Mouse (Mus musculus) cerebellum, postnatal 4 days (tissue): Measurements from ENCODE around the gene Lamb2.

Experiments
- DNase-seq, 2 experiments: peaks; one replicate each; pipeline ENCODE4 v3.0.0; 2022; ENCODE audit warnings: low spot score in 2 of 2, mixed read lengths in 1 of 2

Lamb2 gene

DNA sequence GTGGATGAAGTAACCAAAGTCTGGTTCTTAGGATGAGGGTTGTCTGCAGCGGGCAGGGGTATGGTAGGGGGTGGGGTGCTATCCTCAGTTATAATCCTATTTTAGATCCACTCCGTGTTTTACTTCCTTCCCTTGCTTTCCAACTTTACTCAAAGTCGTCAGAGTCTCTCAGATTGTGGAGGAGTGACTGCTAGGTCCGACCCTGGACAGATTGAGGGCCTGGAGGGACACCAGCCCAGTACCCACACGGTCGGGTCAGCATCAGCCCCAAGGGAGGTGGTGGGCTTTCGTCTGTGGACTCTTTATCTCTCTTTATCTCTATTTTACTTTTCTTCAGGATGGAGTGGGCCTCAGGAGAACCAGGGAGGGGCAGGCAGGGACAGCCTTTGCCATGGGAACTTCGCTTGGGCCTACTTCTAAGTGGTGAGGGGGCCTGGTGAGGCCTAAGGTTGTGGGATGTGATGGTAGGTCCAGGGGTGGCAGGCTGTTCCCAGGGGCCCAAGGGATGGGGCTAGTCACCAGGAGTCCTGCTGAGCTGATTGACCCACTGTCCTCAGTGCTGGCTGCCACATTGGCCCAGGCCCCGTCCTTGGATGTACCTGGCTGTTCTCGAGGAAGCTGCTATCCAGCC is at the start of gene Lamb2:
TSS of gene Lamb2 (plus strand) at position 16 of the 631 bp plus-strand sequence.
- no peak for DNase-seq

DNA sequence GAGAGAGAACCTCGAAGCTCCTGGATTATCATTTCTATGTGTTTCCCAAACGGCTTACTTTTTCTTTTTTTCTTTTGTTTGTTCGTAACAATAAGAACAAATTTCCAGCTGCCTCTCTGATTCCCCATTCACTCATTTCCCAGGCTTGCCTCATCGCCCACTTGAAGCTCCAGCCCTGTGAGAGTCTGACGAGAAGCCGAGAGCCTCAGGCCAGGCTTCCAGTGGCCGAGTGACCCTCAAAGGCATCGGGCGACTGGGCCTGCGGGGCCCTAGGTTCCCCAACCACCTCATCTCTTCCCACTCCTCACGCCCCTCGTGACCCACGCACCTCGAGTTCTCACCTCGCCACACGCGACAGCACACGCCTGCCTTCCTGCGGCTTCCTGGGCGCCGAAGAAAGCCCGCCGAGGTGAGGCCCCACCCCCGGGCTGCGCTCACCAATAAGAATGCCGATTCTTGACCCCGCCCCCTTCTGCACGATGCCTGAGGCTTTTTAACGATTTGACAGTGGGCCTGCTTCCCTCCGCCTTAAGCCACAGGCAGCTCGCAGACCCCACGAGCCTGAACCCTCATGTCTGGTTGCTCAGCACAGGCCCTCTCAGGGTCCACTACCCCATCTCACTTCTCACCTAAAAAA is 48.0 kb upstream of the Lamb2 start:
- no peak for DNase-seq

DNA sequence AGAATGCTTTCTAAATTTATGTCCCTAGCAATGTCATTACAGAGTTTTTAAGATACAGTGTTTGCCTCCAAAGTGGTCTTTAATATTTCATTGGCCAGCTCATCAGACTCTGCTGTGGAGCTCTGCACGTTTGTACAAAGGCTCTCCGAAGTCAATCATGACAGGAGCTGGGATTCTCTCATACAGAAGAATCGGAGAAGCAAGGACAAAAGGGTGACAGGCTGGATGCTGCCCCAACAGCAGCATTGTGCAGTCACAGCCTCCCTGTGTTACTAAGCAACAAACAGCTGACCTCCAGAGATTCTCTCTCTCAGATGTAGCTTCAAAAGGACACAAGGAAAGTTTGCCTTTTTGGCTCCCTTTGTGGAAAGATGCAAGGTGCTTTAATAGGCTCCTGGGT is 43.4 kb upstream of the Lamb2 start, which contains the start of gene BC048562:
TSS of gene BC048562 (plus strand) at position 301 of the 400 bp plus-strand sequence.
- DNase-seq: no peak

DNA sequence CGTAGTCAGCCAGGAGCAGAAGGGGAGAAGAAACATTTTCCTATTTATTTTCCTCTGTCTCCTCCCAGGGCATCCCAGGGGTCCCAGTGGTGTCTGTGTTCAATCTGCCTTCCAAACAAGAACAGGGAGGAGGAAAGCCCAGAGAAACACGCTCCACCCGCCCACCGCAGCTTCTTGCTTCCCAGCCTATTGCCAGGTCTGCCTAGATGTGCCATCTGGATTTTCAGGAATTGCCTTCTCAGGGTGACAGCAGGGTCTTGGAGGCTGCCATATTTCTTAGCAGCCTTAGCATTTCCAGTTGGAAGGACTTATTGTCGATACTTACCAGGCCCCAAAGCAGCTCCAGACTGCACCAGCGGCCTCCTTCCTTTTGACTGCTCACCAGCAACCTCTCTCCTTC is 40.4 kb upstream of the Lamb2 start:
- DNase-seq: no peak

DNA sequence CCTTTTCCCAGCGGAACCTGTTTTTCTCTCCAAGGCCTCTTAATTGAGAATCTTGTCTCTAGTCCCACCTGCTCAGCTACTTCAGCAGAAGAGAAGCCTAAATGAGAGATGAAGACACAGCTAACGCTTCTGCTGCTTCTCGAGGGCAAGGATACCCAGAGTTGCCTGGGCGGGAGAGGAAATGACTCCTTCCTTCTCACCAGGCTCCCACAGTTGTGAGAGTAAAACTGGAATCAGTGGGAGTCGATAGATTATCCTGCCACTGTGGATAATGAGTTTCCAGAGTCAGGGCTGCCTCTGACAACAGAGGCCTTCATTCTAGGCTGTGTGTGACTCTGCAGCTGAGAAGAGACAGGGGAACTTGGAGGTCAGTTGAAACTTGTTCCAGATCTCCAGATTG is 39.1 kb upstream of the Lamb2 start:
- no peak for DNase-seq

DNA sequence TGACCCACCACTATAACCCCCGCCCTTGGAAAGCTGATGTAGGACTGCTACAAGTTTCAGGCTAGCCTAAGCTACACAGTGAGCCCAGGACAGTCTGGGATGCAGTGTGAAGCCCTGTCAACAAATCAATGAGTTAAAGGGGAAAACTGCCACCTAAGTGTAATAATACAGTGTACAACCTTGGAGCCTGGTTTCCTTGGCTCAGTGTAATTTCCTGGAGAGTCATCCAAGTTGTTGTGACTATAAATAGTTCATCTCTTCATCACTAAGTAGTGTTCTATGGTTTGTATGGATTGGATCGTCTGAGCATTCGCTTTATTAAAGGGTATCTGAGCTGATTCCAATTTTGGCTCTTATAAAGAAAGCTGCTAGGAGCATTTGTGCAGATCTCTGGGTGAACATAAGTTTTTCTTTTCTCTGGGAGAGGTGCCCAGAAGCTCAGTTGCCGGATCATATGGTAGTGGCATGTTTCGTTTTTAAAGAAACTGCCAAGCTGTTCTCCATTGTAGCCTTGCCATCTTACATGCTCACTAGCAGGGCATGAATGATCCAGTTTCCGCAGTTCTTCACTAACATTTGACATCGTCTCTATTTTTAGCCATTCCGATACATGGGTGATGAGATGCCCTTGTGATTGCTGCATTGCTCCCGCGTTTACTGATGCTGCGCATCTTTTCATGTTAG is 38.2 kb upstream of the Lamb2 start:
- DNase-seq: no peak

DNA sequence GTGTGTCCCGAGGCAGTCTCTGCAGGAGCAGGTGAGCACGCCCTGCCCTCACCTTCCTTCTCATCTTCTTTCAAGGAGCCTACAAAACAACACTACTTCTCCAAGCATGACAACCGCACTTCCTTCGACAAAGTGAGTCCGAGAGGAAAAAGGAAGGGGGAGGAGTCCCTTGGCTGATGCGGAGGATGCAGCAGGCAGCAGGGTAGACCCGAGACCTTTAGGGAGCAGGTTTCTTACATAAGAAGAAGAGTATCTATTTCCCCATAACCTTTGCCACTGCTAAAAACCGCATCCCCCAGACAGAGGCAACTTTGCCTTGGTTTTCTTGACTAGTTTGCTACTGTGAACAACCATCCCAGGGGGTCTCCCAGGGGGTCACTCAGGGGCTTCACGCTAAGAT is 34.4 kb upstream of the Lamb2 start:
- no peak for DNase-seq

DNA sequence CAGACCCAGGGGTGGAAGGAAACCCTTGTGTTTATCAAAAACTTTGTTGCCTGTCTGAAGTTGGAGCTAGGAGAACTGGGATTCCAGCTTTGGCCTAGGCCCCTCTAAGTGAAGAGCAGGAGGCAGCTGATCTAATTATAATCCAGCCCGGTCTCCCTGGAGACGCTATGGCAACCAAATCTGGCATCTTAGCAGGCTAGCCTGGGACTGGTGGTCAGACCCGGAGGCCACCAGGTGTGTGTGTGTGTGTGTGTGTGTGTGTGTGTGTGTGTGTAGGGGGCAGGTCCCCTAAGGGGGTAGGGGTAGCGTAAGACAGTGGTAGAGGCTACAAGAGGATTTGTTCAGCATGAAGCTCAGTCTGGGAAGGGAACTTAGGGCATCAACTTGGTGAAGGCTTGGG is 29.7 kb upstream of the Lamb2 start:
- DNase-seq: peak in 1 of 2 experiments; percentile 70

DNA sequence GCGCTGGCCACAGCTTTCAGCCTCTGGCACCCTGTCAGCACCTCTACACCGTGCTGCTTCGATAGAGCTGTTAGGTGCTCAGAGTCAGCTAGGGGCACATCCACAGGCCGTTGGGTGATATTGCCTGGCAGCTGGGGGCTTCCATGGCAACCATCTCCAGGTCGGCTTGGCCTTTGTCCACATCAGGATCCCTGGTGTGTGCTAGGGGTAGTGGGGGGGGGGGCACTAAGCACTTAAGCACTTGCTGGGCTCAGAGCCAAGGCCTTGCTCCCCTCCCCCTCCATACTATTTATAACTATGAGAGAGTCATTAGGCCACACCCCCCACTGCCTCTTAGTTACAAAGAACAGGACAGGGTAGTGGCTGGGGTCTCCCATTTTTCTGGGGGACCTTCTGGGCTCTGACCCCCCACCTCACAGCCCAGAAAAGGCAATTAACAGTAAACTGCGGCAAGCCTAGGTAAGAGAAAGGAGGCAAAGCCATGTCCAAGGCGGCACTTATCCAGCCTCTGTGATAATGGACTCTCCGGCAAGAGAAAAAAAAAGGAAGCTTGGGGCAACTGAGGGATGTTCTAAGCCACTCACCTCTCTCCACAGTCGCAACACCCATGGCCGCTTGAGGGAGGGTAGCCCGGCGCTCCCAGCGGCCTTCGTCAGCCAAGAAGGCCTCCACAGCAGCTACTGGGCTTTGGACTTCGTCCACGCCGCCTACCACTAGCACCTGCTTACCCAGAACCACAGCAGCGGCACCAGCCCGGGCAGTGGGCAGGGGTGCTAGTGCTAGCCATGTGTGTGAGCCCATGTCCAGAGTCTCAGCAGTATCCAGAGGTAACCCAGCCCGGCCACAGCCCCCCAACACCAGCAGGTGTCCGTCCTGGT is 29.0 kb upstream of the Lamb2 start:
- DNase-seq: peak in 1 of 2 experiments; percentile 39

DNA sequence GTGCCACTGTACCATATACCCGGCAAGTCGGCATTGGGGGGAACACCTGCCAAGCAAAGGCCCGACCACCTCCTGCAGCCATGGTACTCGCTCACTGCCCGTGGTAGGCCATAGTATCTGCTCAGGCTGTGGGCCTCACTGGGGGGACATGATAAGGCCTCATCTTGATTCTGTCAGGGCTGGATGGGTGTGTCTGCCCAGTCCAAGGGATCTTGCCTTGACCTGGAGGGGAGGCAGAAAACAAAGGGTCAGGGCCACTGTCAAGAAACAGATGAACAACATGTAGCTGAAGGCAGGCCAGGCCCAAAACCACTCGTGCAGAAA is 28.4 kb upstream of the Lamb2 start:
- no peak for DNase-seq

DNA sequence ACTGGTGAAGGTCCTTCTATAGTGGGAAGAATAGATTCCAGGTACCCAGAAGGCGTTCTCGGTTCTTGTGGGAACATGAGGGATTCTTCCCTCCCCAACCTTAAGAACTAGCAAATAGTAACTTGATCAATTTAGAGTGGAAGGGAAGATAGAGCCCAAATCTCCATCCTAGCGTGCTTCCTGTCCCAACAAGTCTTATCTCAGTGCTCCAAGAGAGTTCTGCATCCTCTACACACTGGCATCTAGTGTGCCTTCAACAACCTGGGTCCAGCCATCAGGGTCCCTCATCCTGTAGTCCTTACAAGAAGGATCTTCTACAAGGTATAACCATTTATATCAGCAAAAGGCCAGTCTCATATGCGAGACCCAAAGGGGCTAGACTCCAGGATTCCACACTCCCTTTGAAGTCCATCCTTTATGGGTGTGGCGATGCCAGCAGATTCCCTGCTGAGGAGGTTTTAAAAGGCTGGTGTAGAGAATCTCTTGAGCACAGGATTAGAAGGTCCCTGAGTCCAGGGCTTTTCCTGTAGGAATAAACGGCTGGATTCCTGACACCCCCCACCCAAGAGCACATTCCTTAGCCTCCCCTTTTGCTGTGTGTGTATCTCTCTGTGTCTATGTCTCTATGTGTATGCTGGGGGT is 27.9 kb upstream of the Lamb2 start:
- no peak for DNase-seq

DNA sequence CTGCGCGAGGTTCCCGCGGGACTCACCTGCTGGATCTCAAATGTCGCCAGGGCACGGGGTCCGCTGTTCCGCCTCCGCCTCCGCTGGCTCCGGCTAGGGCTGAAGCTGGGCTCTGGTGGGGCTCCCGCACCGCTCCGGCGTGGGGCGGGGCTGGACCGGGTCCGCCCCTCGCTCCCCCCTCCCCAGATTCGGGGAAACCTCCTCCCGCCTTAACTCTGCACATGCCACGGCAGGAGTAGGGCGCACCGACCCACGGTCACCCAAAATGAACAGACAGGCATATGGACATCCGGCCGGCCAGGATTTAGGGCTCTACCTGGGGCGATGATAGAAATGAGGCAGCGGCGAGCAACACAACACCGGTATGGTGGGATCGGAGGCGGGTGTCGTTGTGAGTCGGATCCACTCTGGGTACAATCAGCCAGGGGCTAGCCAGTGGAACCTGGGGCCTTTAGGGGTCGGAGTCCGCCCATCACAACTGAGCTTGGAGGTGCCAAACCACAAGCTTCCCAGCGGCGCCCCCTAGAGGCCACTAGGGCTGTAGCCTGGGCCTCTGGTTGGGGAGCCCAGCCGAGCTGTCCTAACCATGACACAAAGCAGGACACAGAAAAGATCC is 27.1 kb upstream of the Lamb2 start:
- DNase-seq: peak; percentile 91 to 93

DNA sequence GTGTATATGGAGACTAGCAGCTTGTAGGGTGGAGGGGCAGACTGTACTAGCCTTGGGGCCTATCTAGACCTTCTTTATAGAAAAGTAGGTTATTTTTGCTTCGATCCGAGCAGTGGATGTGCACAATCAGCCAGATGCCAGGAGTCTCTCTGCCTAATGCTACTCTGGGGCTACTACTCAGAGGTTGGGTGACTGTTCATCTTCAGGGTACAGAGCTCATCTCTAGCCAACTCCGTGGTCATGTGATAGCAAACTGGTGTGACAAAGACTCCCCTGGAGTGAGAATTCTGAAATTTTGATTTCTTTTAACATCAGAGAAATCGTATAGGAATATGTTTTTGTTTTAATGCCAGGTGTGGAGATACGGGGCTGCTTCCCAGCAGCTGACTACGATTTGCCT is 26.6 kb upstream of the Lamb2 start:
- no peak for DNase-seq

DNA sequence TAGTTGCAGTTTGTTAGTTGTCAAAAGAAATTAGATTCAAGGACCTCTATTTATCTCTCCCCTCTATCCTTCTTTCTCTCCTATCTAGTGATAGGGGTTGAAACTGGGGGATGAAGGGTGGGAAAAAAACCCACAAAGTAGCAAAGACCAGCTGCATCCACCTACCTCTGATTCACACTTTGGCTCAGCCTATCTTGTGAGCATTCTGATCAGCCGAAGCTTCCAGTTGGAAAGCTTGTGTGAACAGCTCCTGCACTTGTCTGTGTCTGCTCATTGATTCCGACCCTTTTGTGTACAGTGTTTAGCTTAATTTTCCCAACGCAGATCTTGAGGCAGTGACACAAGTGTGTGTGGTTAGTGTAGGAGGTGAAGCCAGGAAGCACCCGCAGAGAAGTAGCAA is 26.1 kb upstream of the Lamb2 start:
- no peak for DNase-seq

DNA sequence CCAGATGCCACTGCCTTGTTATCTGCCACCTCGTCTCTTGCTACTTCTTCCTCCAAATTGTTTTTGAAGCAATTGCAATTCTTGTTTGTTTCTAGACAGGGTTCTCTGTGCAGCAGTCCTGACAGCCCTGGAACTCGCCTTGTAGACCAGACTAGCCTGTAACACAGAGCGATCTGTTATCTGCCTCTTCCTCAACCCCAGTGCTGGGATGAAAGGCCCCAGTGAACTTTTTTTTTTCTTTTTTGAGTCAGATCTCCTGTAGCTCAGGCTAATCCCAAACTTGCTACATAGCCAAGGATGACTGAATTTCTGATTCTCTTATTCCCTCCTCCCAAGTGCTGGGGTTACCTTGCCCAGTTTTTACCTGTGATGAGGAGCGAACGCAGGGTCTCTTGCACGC is 25.1 kb upstream of the Lamb2 start:
- no peak for DNase-seq

DNA sequence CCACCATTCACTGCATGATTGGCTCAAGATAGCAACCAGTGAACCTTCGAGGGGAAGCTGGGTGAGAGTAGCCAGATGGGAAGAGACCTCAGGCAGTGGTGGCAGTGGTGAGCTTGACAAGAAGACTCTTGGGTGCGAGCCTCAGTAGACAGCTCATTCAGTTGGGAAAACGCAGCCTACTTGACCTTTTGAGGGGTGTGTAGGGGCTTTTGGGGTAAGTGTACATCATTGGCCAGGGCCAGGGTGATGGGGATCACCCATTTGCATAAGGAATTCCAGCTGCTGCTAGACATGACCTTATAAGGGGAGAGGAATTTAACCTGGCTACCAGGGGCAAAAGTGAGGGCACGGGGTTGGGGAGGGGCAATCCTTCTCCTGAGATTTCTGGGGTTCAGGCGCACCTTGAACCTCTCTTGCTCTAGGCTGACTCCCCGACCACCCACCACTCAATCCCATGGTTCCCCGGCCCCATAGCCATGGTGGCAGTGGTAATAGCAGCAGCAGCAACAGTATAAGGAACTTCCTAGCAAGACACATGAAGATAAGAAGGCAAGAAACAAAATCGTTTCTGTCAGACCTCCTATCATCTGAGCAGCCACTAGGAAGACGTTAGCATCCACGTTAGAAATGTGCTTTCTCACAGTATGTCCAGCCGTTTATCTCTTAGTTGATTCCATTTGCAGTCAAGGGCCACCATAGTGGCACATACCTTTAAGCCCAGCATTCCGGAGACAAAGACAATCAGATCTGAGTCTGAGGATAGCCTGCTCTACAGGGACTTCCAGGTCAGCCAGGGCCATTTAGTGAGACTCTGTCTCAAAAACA is 23.6 kb upstream of the Lamb2 start:
- DNase-seq: no peak

DNA sequence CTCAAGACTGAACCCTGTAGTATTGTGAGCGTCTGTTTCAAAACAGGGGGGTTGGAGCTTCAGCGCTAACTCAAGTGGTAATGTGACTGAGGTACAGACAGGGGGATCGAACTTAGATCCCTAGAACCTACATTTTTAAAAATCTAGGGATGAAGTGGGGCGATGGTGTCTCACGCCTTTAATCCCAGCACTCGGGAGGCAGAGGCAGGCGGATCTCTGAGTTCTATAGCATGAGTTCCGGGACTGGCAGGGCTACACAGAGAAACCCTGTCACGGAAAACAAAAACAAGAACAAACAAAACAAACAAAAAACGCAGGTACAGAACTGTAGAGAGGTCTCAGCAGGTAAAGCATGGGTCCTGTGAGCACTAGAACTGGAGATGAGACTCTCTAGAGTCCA is 22.6 kb upstream of the Lamb2 start:
- no peak for DNase-seq

DNA sequence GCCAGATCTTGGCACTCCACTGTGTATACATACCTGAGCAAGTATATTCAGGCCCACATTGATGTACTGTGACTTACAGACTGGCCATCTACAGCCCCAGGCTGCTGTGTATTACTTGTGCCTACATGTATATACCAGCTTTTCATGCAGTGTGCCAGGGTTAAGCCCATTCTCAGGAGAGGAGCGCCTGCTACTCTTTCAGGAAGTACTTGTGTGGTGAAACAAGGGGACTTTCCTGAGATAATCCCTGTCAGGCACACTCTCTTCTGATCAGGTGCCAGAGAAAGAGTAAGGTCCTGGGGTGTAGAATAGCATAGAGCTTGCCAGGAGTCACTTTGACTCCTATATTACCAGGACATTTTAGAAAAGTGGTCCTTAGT is 19.6 kb upstream of the Lamb2 start:
- DNase-seq: no peak

DNA sequence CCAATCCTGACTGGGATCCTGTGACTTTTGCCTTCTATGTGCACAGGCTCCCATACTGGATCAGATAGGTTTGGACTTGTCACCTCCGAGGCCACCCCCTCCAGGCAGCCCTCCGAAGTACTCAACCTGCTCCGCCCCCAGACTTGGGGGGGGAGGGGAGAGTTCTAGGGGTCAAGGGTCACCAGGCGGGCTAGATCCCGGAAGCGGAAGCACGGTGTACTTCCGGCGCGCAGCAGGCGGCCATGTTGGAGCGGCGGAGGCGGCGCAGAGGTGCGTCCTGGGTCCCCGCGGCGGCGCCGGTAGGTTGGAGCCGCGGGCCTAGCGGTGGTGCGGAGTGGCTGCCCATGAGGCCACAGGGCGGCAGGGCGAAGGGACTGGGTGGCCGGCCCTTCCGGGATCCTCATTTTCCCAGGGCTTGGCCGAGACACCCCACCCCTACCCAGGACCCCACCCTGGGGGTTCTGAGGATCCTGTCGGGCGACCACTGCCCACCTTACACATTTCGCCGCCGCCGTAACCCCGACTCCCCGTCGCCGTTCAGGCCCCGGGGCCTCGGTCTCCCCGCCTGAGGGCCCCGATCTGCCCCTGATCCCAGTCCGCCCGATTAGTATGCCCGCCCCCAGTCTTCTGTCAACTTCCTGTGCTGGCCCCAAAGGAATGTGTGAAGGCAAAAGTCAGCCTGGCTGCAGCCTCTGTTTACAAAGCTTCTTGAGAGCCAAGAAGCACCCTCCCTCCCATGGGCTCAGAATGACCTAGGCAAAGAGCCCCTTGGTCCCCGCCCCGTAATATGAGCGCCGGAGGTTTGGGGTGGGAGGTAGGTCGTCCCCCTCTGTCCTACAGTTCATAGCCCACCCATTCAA is 19.0 kb upstream of the Lamb2 start, which contains the start of gene Ccdc71:
TSS of gene Ccdc71 (plus strand) at position 209 of the 860 bp plus-strand sequence.
- peak; percentile 76 to 87 for DNase-seq
